Mouse (Mus musculus) hindbrain, embryonic 16.5 days (tissue): Measurements from ENCODE around the gene Olfr740. TPM values are rescaled to one million over a fixed set of nuclear protein-coding genes. Genes with fewer than 3 reads are reported as not detected.

Experiments used
- ATAC-seq: fragments of 200-750 bp; cut with Nextera tagmentation; 2 replicates; pipeline ENCODE4 v1.8.0; 2017; ENCODE audit warnings: moderate TSS enrichment, moderate library complexity
- H3K27ac ChIP-seq: fragments of 300-500 bp; sonication (generic); 2 replicates; pipeline ENCODE4 v1.5.1; 2014; ENCODE audit warnings: low read depth, mild to moderate bottlenecking, control low read depth, low read length, moderate library complexity
- H3K27me3 ChIP-seq: fragments of 300-500 bp; sonication (generic); replicated peaks from 2 replicates; pipeline ENCODE4 v1.6.1; 2014; ENCODE audit warnings: low read length; ENCODE audit not compliant: control insufficient read depth, insufficient read depth
- H3K36me3 ChIP-seq: fragments of 300-500 bp; sonication (generic); 2 replicates; pipeline ENCODE4 v1.6.1; 2014; ENCODE audit warnings: mild to moderate bottlenecking, low read length, moderate library complexity, mixed read lengths; ENCODE audit not compliant: control insufficient read depth, insufficient read depth
- H3K4me1 ChIP-seq: fragments of 300-500 bp; sonication (generic); 2 replicates; pipeline ENCODE4 v1.6.1; 2014; ENCODE audit warnings: low read depth, low read length; ENCODE audit not compliant: control insufficient read depth, insufficient read depth
- H3K4me2 ChIP-seq: fragments of 300-500 bp; sonication (generic); 2 replicates; pipeline ENCODE4 v1.6.1; 2014; ENCODE audit warnings: mild to moderate bottlenecking, low read length, control low read depth, moderate library complexity
- H3K4me3 ChIP-seq: fragments of 300-500 bp; sonication (generic); 2 replicates; pipeline ENCODE4 v1.5.1; 2014; ENCODE audit warnings: mild to moderate bottlenecking, low read length, control low read depth, moderate library complexity
- H3K9ac ChIP-seq: fragments of 300-500 bp; sonication (generic); 2 replicates; pipeline ENCODE4 v1.6.1; 2014; ENCODE audit warnings: low read depth, mild to moderate bottlenecking, control low read depth, low read length, moderate library complexity
- H3K9me3 ChIP-seq: fragments of 300-500 bp; sonication (generic); 2 replicates; pipeline ENCODE4 v1.6.1; 2014; ENCODE audit warnings: mild to moderate bottlenecking, low read length, moderate library complexity; ENCODE audit not compliant: control insufficient read depth
- WGBS: fragments of 180-500 bp; shearing (Covaris S2); extraction: QIAGEN DNeasy Blood & Tissue Kit; methylation state at CpG from one replicate; pipeline ENCODE4 v1.1.7; 2014; 5-methylcytosine and 5-hydroxymethylcytosine counted together
- polyA plus RNA-seq: library from polyadenylated mRNA; unstranded; fragments of >200 nt; fragmentation: Nextera tagmentation; extraction: Ambion mirVana; gene quantifications from 2 replicates; pipeline ENCODE4 v1.2.1, GENCODE M21; 2015

The Olfr740 gene
- polyA plus RNA-seq: not detected in 2 replicates

GRCm38 (mm10) chr14:50445245-50445644 lies at the start of gene Olfr740:
Gene Olfr740 (plus strand): TSS chr14:50445545.
- Histone ChIP-seq H3K27ac (no peak within 1 kb of the TSS), H3K27me3 (no peaks in the 10 kb centered on the region), H3K4me1 (no peaks in the 10 kb centered on the region), H3K9me3 (no peaks in the 10 kb centered on the region), H3K4me2 (no peak within 1 kb of the TSS), H3K9ac (no peak within 1 kb of the TSS), H3K4me3 (no peak within 1 kb of the TSS), H3K36me3 (no peaks in the 10 kb centered on the region)
- 81% methylated on average over 3 of the region's 3 CpGs for WGBS
- ATAC-seq: no peak

GRCm38 (mm10) chr14:50407268-50407667 lies 38.1 kb upstream of the Olfr740 start, which contains the start of gene Olfr738:
Gene Olfr738 (plus strand): TSS chr14:50407568.
- Histone ChIP-seq H3K9ac (no peak within 1 kb of the TSS), H3K4me2 (no peak within 1 kb of the TSS), H3K4me1 (no peaks in the 10 kb centered on the region), H3K27ac (no peak within 1 kb of the TSS), H3K9me3 (no peaks in the 10 kb centered on the region), H3K4me3 (no peak within 1 kb of the TSS), H3K27me3 (no peaks in the 10 kb centered on the region), H3K36me3 (no peaks in the 10 kb centered on the region)
- 88% methylated on average over 1 of the region's 1 CpGs for WGBS
- ATAC-seq: no peak

GRCm38 (mm10) chr14:50418326-50418725 lies 27.0 kb upstream of the Olfr740 start, which contains the start of gene Olfr739:
Gene Olfr739 (plus strand): TSS chr14:50418626.
- 62% methylated on average over 2 of the region's 2 CpGs for WGBS
- Histone ChIP-seq H3K9me3 (no peaks in the 10 kb centered on the region), H3K9ac (no peak within 1 kb of the TSS), H3K36me3 (no peaks in the 10 kb centered on the region), H3K4me2 (no peak within 1 kb of the TSS), H3K4me1 (no peaks in the 10 kb centered on the region), H3K27me3 (no peaks in the 10 kb centered on the region), H3K27ac (no peak within 1 kb of the TSS), H3K4me3 (no peak within 1 kb of the TSS)
- ATAC-seq: no peak

GRCm38 (mm10) chr14:50472438-50472837 lies 27.1 kb downstream of the Olfr740 start, which contains the start of gene Olfr741:
Gene Olfr741 (plus strand): TSS chr14:50472738.
- WGBS: 75% methylated on average over 2 of the region's 2 CpGs
- no peak within 1 kb of the TSS for H3K9ac ChIP-seq
- no peak within 1 kb of the TSS for H3K27ac ChIP-seq
- H3K36me3 ChIP-seq: no peaks in the 10 kb centered on the region
- no peaks in the 10 kb centered on the region for H3K9me3 ChIP-seq
- H3K4me2 ChIP-seq: no peak within 1 kb of the TSS
- H3K4me3 ChIP-seq: no peak within 1 kb of the TSS
- no peaks in the 10 kb centered on the region for H3K27me3 ChIP-seq
- no peak for ATAC-seq
- H3K4me1 ChIP-seq: no peaks in the 10 kb centered on the region

- WGBS: 79% methylated on average over 2 of the region's 2 CpGs
- Histone ChIP-seq H3K27ac (no peak overlapping the region), H3K4me2 (no peak overlapping the region), H3K9me3 (no peaks in the 10 kb centered on the region), H3K36me3 (no peaks in the 10 kb centered on the region), H3K4me1 (no peaks in the 10 kb centered on the region), H3K27me3 (no peaks in the 10 kb centered on the region), H3K4me3 (no peak overlapping the region), H3K9ac (no peak overlapping the region)
- no peak for ATAC-seq
These were observed 33.1 kb downstream of the Olfr740 start for GRCm38 (mm10) chr14:50478406-50478805.

- Histone ChIP-seq H3K4me3 (no peak within 1 kb of the TSS), H3K27ac (no peak within 1 kb of the TSS), H3K27me3 (no peaks in the 10 kb centered on the region), H3K36me3 (no peaks in the 10 kb centered on the region), H3K4me1 (no peaks in the 10 kb centered on the region), H3K9ac (no peak within 1 kb of the TSS), H3K9me3 (no peaks in the 10 kb centered on the region), H3K4me2 (no peak within 1 kb of the TSS)
- ATAC-seq: no peak
- 66% methylated on average over 2 of the region's 2 CpGs for WGBS
These were observed 58.0 kb downstream of the Olfr740 start, which contains the start of gene Olfr742 for GRCm38 (mm10) chr14:50503300-50503699. Gene Olfr742 (plus strand): TSS chr14:50503600.

Other genes starting within 250 kb of the Olfr740 start
- not detected in 2 replicates for gene Olfr731, start 203.7 kb upstream of the Olfr740 start, polyA plus RNA-seq
- gene Olfr732, start 161.3 kb upstream of the Olfr740 start, polyA plus RNA-seq: not detected in 2 replicates
- gene Olfr733, start 144.0 kb upstream of the Olfr740 start, polyA plus RNA-seq: not detected in 2 replicates
- not detected in 2 replicates for gene Olfr734, start 118.8 kb upstream of the Olfr740 start, polyA plus RNA-seq
- gene Olfr735, start 96.7 kb upstream of the Olfr740 start, polyA plus RNA-seq: not detected in 2 replicates
- not detected in 2 replicates for gene Tlr11, start 87.6 kb upstream of the Olfr740 start, polyA plus RNA-seq
- not detected in 2 replicates for gene Olfr736, start 64.4 kb upstream of the Olfr740 start, polyA plus RNA-seq
- gene Olfr738, start 38.0 kb upstream of the Olfr740 start, polyA plus RNA-seq: not detected in 2 replicates
- not detected in 2 replicates for gene Olfr739, start 26.9 kb upstream of the Olfr740 start, polyA plus RNA-seq
- not detected in 2 replicates for gene Olfr741, start 27.2 kb downstream of the Olfr740 start, polyA plus RNA-seq
- gene Olfr742, start 58.1 kb downstream of the Olfr740 start, polyA plus RNA-seq: not detected in 2 replicates
- gene Olfr743, start 76.3 kb downstream of the Olfr740 start, polyA plus RNA-seq: not detected in 2 replicates
- not detected in 2 replicates for gene Olfr744, start 169.3 kb downstream of the Olfr740 start, polyA plus RNA-seq
- gene Olfr745, start 193.8 kb downstream of the Olfr740 start, polyA plus RNA-seq: not detected in 2 replicates
- gene Olfr746, start 201.5 kb downstream of the Olfr740 start, polyA plus RNA-seq: not detected in 2 replicates
- gene Olfr747, start 247.7 kb downstream of the Olfr740 start, polyA plus RNA-seq: not detected in 2 replicates